Mouse (Mus musculus): ENCODE results near the gene Zdhhc11. TPM values are rescaled to one million over a fixed set of nuclear protein-coding genes. Genes with fewer than 3 reads are reported as not detected.

The Zdhhc11 gene
- total and polyA plus RNA-seq, 3 experiments = not detected

GRCm38 (mm10) chr13:74025151-74026081 lies 61.8 kb downstream of the Zdhhc11 start:
- Histone ChIP-seq H3K4me3 (no peak overlapping the region), H3K4me1 (ENCODE audit: control insufficient read depth, insufficient read depth, low read length) (peaks cover 17% of the 10 kb centered on the region), H3K27me3 (ENCODE audit: control insufficient read depth, insufficient read depth, low read length) (no peaks in the 10 kb centered on the region), H3K79me2 (replicated peaks; ENCODE audit: control insufficient read depth, insufficient read depth, low read length) (no peaks in the 10 kb centered on the region; the same call in 1 of the 2 replicates), H3K27ac (peak overlapping the region; percentile 62), H3K36me3 (ENCODE audit: control insufficient read depth, insufficient read depth, low read length) (peaks cover 7% of the 10 kb centered on the region), H3K9ac (ENCODE audit: low read depth, low read length) (no peak overlapping the region)
- peak; percentile 68 to 79 for DNase-seq
- 34% methylated on average over 4 of the region's 4 CpGs for WGBS
- intact Hi-C loops (cut with DNase I) = loop anchor here (1.0 to 2.0 kb wide), 2 partner anchors 15 to 55 kb away; no protein-coding TSS in a partner anchor
- TF ChIP-seq POLR2A (IDR thresholded peaks at IDR 0.05; ENCODE audit: insufficient read depth, low read depth, low read length) (no peak), EP300 (IDR thresholded peaks at IDR 0.05; ENCODE audit: insufficient read depth, low read depth, low read length) (no peak), CTCF (IDR thresholded peaks at IDR 0.05) (no peak)

GRCm38 (mm10) chr13:74026215-74026614 lies 62.6 kb downstream of the Zdhhc11 start:
- Histone ChIP-seq H3K36me3 (ENCODE audit: control insufficient read depth, insufficient read depth, low read length) (peaks cover 7% of the 10 kb centered on the region), H3K27ac (peak overlapping the region; percentile 62), H3K4me1 (ENCODE audit: control insufficient read depth, insufficient read depth, low read length) (peaks cover 17% of the 10 kb centered on the region), H3K79me2 (replicated peaks; ENCODE audit: control insufficient read depth, insufficient read depth, low read length) (no peaks in the 10 kb centered on the region; the same call in 1 of the 2 replicates), H3K27me3 (ENCODE audit: control insufficient read depth, insufficient read depth, low read length) (no peaks in the 10 kb centered on the region), H3K4me3 (no peak overlapping the region), H3K9ac (ENCODE audit: low read depth, low read length) (no peak overlapping the region)
- 0 out of 2 replicates have a peak, but pooled peaks have one; percentile 48 for TF ChIP-seq EP300 (IDR thresholded peaks at IDR 0.05; ENCODE audit: insufficient read depth, low read depth, low read length)
- peak; percentile 89 for TF ChIP-seq CTCF (IDR thresholded peaks at IDR 0.05)
- no peak for TF ChIP-seq POLR2A (IDR thresholded peaks at IDR 0.05; ENCODE audit: insufficient read depth, low read depth, low read length)
- DNase-seq = peak; percentile 59 to 60
- intact Hi-C loops (cut with DNase I) = loop anchor here (1.0 to 2.0 kb wide), 2 partner anchors 15 to 56 kb away; no protein-coding TSS in a partner anchor
- 16% methylated on average over 2 of the region's 2 CpGs for WGBS

GRCm38 (mm10) chr13:74028116-74028515 lies 64.5 kb downstream of the Zdhhc11 start:
- Histone ChIP-seq H3K4me1 (ENCODE audit: control insufficient read depth, insufficient read depth, low read length) (peaks cover 17% of the 10 kb centered on the region), H3K9ac (ENCODE audit: low read depth, low read length) (no peak overlapping the region), H3K27ac (no peak overlapping the region; the same call in 1 of the 2 replicates), H3K4me3 (no peak overlapping the region), H3K36me3 (ENCODE audit: control insufficient read depth, insufficient read depth, low read length) (peaks cover 7% of the 10 kb centered on the region), H3K79me2 (replicated peaks; ENCODE audit: control insufficient read depth, insufficient read depth, low read length) (no peaks in the 10 kb centered on the region; the same call in 1 of the 2 replicates), H3K27me3 (ENCODE audit: control insufficient read depth, insufficient read depth, low read length) (no peaks in the 10 kb centered on the region)
- 77% methylated on average over 2 of the region's 2 CpGs for WGBS
- intact Hi-C loops (cut with DNase I) = no loop called here
- no peak for DNase-seq
- TF ChIP-seq EP300 (IDR thresholded peaks at IDR 0.05; ENCODE audit: insufficient read depth, low read depth, low read length) (no peak), POLR2A (IDR thresholded peaks at IDR 0.05; ENCODE audit: insufficient read depth, low read depth, low read length) (no peak), CTCF (IDR thresholded peaks at IDR 0.05) (no peak)

GRCm38 (mm10) chr13:74029013-74029412 lies 65.4 kb downstream of the Zdhhc11 start:
- peaks cover 7% of the 10 kb centered on the region for H3K36me3 ChIP-seq (ENCODE audit: control insufficient read depth, insufficient read depth, low read length)
- no peak for DNase-seq
- H3K79me2 ChIP-seq (replicated peaks; ENCODE audit: control insufficient read depth, insufficient read depth, low read length) = no peaks in the 10 kb centered on the region; the same call in 1 of the 2 replicates
- 60% methylated on average over 2 of the region's 2 CpGs for WGBS
- H3K4me1 ChIP-seq (ENCODE audit: control insufficient read depth, insufficient read depth, low read length) = peaks cover 17% of the 10 kb centered on the region
- peak overlapping the region; percentile 38 for H3K27ac ChIP-seq
- H3K9ac ChIP-seq (ENCODE audit: low read depth, low read length) = no peak overlapping the region
- no peak overlapping the region for H3K4me3 ChIP-seq
- intact Hi-C loops (cut with DNase I) = no loop called here
- TF ChIP-seq CTCF (IDR thresholded peaks at IDR 0.05) (no peak), EP300 (IDR thresholded peaks at IDR 0.05; ENCODE audit: insufficient read depth, low read depth, low read length) (no peak), POLR2A (IDR thresholded peaks at IDR 0.05; ENCODE audit: insufficient read depth, low read depth, low read length) (no peak)
- H3K27me3 ChIP-seq (ENCODE audit: control insufficient read depth, insufficient read depth, low read length) = no peaks in the 10 kb centered on the region

- DNase-seq = no peak
- Histone ChIP-seq H3K9ac (ENCODE audit: low read depth, low read length) (no peak overlapping the region), H3K79me2 (replicated peaks; ENCODE audit: control insufficient read depth, insufficient read depth, low read length) (no peaks in the 10 kb centered on the region; the same call in 1 of the 2 replicates), H3K4me1 (ENCODE audit: control insufficient read depth, insufficient read depth, low read length) (peaks cover 11% of the 10 kb centered on the region), H3K36me3 (ENCODE audit: control insufficient read depth, insufficient read depth, low read length) (peaks cover 3% of the 10 kb centered on the region), H3K27ac (no peak overlapping the region), H3K27me3 (ENCODE audit: control insufficient read depth, insufficient read depth, low read length) (no peaks in the 10 kb centered on the region), H3K4me3 (no peak overlapping the region)
- TF ChIP-seq POLR2A (IDR thresholded peaks at IDR 0.05; ENCODE audit: insufficient read depth, low read depth, low read length) (no peak), EP300 (IDR thresholded peaks at IDR 0.05; ENCODE audit: insufficient read depth, low read depth, low read length) (no peak), CTCF (IDR thresholded peaks at IDR 0.05) (no peak)
- intact Hi-C loops (cut with DNase I) = no loop called here
- WGBS = 88% methylated on average over 7 of the region's 7 CpGs
Measured at GRCm38 (mm10) chr13:74030691-74031090, 67.0 kb downstream of the Zdhhc11 start.
